Mouse (Mus musculus): ENCODE measurements around the gene Elf1.
"Not testable (repeated sequence)": the region's sequence is repeated elsewhere in the genome, so short reads cannot be mapped to it uniquely, and the experiment has no call there.

Gene Elf1

GRCm38 (mm10) chr14:79480624-79481338 is at the start of gene Elf1:
Gene Elf1 (plus strand): TSS chr14:79481194.
- peak; percentile 88 to 93 for DNase-seq (ENCODE audit: low spot score in 2 of 2)

GRCm38 (mm10) chr14:79434068-79434467 is 46.9 kb upstream of the Elf1 start:
- DNase-seq (ENCODE audit: low spot score in 2 of 2), result no peak

- no peak for DNase-seq (ENCODE audit: low spot score in 2 of 2)
Observed at GRCm38 (mm10) chr14:79440655-79441054, 40.3 kb upstream of the Elf1 start.

DNA sequence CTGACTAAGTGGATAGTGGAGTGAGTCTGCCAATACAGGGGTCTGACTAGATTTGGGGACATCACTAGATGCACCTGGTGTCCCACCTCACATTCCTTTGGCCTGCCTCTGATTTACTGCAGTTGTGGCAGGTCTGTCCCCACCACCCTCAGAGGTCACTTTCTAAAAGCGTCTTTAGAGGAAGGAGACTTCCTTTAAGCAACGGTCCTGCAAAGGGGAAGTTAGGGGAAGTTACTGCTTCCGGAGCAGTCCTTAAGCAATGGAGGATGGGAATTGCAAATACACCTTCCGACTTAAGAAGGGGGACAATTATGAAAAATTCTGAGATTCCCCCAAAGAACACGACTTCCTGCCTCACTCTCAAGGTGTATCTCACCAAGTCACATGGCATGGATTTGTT is 39.6 kb upstream of the Elf1 start:
- no peak for DNase-seq (ENCODE audit: low spot score in 2 of 2)

DNA sequence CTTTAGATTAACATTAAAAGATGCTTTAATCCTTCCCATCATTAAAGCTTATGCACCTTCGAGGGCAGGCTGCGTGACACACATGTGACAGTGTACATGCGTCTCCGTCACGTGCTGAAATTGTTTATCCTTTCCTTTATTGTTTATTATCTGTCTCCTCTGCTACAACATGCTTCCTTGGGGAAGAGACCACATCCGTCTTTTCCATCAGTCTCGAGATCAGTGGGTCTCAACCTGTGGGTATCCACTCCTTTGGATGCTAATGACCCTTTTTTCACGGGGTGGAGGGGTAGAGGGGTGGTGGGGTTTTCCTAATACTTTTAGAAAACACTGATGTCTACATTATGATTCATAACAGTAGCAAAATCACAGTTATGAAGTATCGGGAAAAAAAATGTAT is 36.4 kb upstream of the Elf1 start:
- DNase-seq (ENCODE audit: low spot score in 2 of 2), result no peak

GRCm38 (mm10) chr14:79445055-79445620 is 35.9 kb upstream of the Elf1 start:
- no peak for DNase-seq (ENCODE audit: low spot score in 2 of 2)

GRCm38 (mm10) chr14:79451681-79452590 is 29.1 kb upstream of the Elf1 start, which contains the start of gene Kbtbd6:
Gene Kbtbd6 (plus strand): TSS chr14:79451835.
- peak; percentile 64 to 75 for DNase-seq (ENCODE audit: low spot score in 2 of 2)

GRCm38 (mm10) chr14:79452591-79452934 is 28.4 kb upstream of the Elf1 start:
- not testable (repeated sequence) for DNase-seq (ENCODE audit: low spot score in 2 of 2)

DNA sequence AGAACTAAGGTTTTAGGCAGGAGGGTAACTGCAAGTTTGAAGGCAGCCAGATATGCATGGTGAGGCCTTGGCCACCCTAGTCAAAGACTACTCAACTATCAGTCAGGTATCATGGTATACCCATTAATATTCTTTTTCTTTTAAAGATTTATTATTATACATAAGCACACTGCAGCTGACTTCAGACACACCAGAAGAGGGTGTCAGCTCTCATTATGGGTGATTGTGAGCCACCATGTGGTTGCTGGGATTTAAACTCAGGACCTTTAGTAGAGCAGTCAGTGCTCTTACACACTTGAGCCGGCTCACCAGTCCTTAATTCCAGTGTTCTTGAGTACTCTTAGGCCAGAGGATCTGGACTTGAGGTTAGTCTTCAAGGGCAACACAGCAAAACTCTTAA is 20.6 kb upstream of the Elf1 start:
- DNase-seq (ENCODE audit: low spot score in 2 of 2), result no peak

DNA sequence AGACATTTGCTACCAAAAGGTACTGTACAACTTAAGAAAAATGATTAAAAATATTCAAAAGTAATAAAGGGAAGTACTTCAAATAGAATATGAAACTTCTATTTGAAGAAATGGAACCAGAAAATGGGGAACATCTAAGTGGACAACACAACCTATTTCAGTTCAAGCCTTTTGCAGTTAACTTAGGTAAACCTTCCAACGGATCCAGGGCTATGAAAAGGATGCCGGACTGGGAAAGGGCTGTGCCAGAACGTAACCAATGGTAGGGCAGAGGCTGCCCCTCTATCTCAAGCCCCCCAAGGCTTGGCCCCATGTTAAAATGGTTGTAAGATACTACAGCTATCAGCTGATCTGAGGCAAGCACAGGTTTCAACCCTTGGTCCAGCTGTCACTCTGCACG is 20.0 kb upstream of the Elf1 start:
- no peak for DNase-seq (ENCODE audit: low spot score in 2 of 2)

DNA sequence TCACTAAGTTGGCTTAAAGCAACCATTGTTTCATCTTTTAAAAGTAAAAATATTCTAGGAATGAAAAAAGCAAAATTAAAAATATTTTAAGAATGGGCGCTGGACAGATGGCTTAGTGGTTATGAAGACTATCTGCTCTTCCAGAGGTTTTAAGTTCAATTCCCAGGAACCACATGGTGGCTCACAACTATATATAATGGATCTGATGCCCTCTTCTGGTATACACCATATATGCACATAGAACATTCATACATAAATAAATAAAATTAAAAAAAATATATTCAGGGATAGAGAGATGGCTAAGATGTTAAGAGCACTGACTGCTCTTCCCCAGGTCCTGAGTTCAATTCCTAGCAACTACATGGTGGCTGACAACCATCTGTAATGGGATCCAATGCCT is 15.4 kb upstream of the Elf1 start:
- no peak for DNase-seq (ENCODE audit: low spot score in 2 of 2)

GRCm38 (mm10) chr14:79467621-79468020 is 13.4 kb upstream of the Elf1 start:
- DNase-seq (ENCODE audit: low spot score in 2 of 2), result peak in 1 of 2 experiments; percentile 42

DNA sequence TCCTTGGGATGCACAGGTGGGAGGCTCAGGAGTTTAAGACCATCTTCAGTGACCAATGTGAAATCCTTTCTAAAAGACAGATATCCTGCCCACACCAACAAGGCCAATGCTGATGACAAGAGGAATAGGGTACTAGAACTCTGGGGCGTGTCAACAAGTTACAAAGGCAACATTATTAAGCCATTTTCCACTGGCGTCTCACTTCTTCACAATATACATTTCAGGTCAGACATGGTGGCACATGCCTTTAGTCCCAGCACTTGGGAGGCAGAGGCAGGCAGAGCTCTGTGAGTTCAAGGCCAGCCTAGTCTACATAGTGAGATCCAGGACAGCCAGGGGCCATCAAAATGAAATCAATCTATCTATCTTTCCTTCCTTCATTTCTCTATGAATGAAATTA is 7.6 kb upstream of the Elf1 start:
- DNase-seq (ENCODE audit: low spot score in 2 of 2), result no peak

DNA sequence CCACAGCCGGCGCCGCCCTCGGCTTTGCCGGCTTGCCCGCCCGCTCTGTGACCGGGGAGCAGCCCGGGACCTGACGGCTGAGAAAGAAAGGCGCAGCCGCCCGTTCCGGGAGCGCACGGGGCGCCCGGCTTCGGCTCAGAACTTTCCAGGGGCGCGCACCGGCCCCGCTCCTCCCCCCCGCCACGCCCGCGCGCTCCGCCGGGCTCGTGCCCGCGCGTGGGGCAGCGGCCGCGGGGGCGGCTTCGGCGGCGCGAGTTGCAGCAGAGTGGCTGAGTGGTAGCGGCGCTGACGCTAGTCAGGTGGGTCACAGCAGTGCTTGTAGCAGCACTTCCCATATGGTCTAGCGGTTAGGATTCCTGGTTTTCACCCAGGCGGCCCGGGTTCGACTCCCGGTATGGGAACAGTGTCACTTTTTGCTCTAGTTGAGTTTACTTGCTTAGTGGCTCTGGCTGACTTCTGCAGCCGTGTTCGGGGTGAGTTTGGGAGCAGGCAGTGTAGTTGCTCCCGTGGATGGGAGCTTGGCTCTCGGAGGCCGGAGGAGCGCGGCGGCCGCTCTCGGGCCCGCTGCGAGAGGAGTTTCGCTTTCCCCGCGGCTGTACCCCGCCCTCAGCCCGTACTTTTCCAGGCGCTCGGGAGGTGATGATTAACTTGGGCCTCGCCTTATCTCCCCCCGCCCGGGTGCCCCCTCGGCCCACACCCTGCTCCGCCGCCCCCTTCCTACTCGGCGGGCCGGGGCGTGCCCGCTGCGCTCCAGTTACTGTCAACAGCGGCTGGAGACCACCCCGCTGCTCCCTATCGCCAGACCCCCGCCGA is 551 bp downstream of the Elf1 start, which contains the start of gene Wbp4:
Gene Wbp4 (minus strand): TSS at position 182 of the 813 bp plus-strand sequence.
- DNase-seq (ENCODE audit: low spot score in 2 of 2), result peak; percentile 84 to 90

- no peak for DNase-seq (ENCODE audit: low spot score in 2 of 2)
Observed at GRCm38 (mm10) chr14:79482251-79482661, 1.3 kb downstream of the Elf1 start.

GRCm38 (mm10) chr14:79482747-79483355 is 1.9 kb downstream of the Elf1 start:
- DNase-seq (ENCODE audit: low spot score in 2 of 2), result no peak

DNA sequence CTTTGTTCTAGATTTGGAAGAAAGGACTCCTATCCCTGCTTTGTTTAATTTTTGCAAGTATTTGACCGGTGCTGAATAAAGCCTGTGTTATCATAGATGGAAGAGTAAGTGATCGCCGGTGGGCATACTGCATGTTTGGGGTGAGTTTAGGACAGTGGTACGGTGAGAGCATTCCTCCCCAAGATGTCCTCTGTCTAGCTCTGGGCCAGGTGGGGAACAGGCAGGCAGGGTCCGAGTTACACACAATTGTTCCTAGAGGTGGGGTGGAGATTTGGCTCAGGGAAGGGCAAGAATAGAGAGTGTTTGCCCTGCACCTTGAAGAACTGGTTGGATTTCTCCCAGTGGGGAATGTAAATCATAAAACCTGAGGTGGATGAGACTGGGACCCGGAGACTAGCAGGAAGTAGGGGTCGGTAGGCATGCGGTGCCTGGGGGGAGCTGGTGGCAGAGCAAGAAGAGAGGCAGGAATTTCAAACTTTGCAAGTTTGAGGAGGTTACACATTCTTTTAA is 2.7 kb downstream of the Elf1 start:
- no peak for DNase-seq (ENCODE audit: low spot score in 2 of 2)

- DNase-seq (ENCODE audit: low spot score in 2 of 2), result no peak
Observed at GRCm38 (mm10) chr14:79486617-79486992, 5.6 kb downstream of the Elf1 start.

DNA sequence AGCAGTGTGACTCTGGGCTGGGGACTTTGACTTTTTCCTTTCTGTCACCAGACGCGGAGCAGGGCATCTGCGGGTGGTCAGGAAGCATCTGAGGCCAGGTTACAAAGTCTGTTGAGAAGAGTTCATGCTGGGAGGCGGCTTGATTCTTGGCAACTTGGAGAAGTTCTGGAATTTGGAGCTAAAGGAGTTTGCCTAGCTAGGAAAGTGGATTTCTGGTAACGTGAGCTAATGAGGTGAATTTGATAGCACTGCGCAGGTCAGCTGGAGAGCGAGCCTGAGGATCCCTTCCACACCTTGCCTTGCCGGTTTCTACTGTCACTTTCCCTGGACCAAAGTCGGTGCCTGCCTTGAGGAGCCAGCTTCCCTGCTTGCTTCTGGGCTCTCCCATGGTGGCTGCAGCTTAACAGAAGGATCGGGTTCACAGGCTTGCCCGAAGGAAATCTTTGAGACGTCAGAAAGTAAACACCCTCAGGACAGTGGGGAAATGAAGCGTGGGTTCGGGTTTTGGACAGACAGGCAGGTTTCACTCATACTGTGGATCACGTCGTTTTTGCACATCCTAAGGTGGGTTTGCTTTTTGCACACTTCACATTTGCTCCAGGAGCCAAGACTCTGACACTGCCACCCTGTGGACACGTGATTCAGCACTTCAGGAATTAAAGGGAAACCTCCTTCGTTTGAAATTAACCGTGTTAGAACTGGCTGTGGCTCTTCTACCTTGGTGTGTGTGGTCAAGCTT is 6.2 kb downstream of the Elf1 start:
- no peak for DNase-seq (ENCODE audit: low spot score in 2 of 2)

DNA sequence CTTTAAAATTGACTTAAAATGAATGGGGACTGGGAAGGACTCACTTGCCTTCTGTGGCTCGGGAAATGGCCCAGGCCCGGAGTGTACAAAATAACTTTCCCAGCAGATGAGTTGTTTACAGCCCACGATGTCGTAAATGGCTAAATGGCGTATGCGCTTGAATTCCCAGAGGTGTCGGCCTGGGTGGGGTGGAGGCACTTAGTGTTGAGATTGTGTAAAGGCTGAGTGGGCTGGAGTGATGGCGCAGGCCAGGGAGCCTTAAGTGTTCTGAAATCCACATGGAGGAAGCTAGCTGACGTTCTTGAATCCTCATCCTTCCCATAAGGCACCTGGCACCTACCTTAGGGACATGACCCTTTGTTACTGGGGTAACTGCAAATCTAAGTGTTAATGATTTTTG is 7.5 kb downstream of the Elf1 start:
- DNase-seq (ENCODE audit: low spot score in 2 of 2), result no peak
